Mouse (Mus musculus) erythroblast, embryonic 14.5 days (primary cell): Measurements from ENCODE around the gene Fam72a.

Experiments
- GATA1 ChIP-seq: IDR thresholded peaks from 2 replicates; pipeline ENCODE4 v1.6.1; 2012; ENCODE audit warnings: low read length, inconsistent platforms, mixed read lengths
- TAL1 ChIP-seq: IDR thresholded peaks from 3 replicates; pipeline ENCODE4 v1.6.1; 2012; ENCODE audit warnings: low read length, inconsistent platforms, mixed read lengths

DNA sequence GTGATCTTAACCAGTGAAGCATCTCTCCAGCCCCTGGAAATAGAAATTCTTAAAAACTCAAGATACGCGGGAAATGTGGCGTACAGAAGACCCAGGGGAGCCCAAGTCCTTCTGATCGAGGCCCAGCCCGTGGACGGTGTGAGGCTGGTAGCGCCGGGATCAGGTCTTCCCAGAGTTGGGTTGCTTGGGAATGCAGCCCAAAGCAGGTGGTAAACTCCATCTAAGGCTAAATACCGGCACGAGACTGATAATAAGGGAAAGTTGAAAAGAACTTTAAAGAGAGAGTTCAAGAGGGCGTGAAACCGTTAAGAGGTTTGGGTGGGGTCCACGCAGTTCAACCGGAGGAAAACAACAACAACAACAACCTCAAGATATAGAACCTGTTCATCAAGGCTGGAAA, 46.0 kb downstream of the Fam72a start:
- no peak for TF ChIP-seq GATA1
- no peak for TF ChIP-seq TAL1
